Mouse (Mus musculus) brown adipose tissue, adult 24 weeks (tissue): ENCODE measurements around the gene Atp7a. TPM values are rescaled to one million over a fixed set of nuclear protein-coding genes. Genes with fewer than 3 reads are reported as not detected.
"Not testable (repeated sequence)": the region's sequence is repeated elsewhere in the genome, so short reads cannot be mapped to it uniquely, and the experiment has no call there.

Source experiments
- H3K27ac ChIP-seq: fragments of 200-500 bp; replicated peaks from 2 replicates; pipeline ENCODE4 v1.5.1; 2012; ENCODE audit warnings: low read depth, mild to moderate bottlenecking, low read length
- H3K4me1 ChIP-seq: fragments of 200-500 bp; 2 replicates; pipeline ENCODE4 v1.6.1; 2012; ENCODE audit warnings: low read length, mixed read lengths; ENCODE audit not compliant: control insufficient read depth, insufficient read depth, insufficient read length
- H3K4me3 ChIP-seq: fragments of 200-500 bp; 2 replicates; pipeline ENCODE4 v1.5.1; 2012; ENCODE audit warnings: low read depth, mild to moderate bottlenecking, low read length, moderate library complexity; ENCODE audit not compliant: insufficient read depth
- polyA plus RNA-seq: library from polyadenylated mRNA; stranded (reverse); fragments of >200 nt; gene quantifications from 2 replicates; pipeline ENCODE4 v1.2.4, GENCODE M21; 2012; ENCODE audit not compliant: missing spikeins, insufficient read depth, insufficient read length

Atp7a gene
- polyA plus RNA-seq, 1 experiment, result 2.4 TPM

DNA sequence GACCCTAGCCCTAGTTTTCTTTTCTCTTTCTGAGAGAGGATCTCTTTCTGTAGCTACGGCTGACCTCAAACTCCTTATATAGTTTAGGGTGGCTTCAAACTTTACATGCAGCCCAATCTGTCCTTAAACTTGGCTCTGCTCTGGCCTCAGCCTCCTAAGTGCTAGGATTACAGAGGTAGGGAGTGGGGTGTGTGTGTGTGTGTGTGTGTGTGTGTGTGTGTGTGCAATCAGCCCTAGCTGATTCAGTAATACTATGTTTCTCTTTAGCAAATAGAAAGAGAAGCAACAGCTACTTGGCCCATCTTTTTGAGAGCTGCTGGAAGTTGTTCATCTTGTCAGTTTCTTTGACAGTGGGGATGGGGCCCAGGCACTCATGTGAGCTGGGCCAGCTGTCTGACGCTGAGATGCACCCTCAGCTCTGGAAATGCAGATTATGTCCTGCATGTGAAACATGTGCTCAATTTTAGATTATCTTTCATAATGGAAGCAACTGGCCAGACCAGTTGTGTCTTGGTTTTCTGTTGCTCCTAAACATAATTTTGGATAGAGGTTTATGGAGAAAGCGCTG, 10.2 kb downstream of the Atp7a start:
- Histone ChIP-seq H3K4me3 (no peak overlapping the region), H3K4me1 (no peaks in the 10 kb centered on the region; the same call in 1 of the 2 replicates), H3K27ac (no peak overlapping the region)

DNA sequence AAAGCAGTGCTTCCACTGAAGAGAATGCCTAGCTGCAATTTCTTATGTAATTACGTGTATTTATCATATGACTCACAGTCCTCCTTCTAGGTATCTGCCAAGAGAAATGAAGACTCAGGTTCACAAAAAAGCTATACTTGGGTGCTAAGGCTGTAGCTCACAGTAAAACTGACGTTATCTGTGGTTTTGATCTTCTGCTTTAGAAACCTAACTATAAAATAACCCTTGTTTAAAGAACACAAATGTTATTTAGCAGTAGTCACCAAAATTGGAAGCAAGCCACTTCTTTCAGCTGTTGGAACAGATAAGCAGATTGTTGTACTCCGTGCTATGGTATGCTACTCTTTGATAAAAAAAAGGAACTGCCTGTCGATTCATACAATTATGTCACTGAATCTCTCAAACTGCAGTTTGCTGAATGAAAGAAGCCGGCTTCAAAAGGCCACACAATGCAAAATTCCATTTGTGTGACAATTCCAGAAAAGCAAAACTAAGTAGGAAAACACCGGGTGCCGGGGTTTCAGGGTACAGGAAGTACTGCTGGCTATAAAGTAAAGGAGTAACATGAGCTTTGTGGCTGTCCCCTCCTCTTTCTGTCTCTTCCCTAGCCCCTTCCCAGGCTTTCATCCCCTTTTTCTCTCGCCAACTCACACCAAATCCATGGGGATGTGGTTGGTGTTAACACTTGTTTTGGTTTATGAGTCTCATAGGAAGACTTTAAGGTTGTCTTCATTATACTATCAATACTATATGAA, 17.0 kb downstream of the Atp7a start:
- no peak overlapping the region; the same call in 1 of the 2 replicates for H3K27ac ChIP-seq
- H3K4me3 ChIP-seq, result no peak overlapping the region
- no peaks in the 10 kb centered on the region; the same call in 1 of the 2 replicates for H3K4me1 ChIP-seq

DNA sequence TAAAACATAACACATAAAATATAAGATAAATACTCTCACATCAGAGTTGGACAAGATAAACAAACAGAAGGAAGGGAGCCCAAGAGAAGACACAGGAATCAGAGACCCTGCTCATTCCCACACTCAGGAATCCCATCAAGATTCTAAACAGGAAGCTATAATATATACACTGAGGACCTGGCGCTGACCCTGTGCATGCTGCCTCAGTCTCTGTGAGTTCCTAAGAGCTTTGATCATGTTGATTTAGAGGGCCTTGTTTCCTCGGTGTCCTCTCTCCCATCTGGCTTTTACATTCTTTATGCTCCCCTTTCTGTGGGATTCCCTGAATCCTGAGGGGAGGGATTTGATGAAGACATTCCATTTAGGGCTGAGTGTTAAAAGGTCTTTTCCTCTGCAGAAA, 18.4 kb downstream of the Atp7a start:
- H3K4me1 ChIP-seq, result no peaks in the 10 kb centered on the region; the same call in 1 of the 2 replicates
- no peak overlapping the region for H3K4me3 ChIP-seq
- H3K27ac ChIP-seq, result no peak overlapping the region

DNA sequence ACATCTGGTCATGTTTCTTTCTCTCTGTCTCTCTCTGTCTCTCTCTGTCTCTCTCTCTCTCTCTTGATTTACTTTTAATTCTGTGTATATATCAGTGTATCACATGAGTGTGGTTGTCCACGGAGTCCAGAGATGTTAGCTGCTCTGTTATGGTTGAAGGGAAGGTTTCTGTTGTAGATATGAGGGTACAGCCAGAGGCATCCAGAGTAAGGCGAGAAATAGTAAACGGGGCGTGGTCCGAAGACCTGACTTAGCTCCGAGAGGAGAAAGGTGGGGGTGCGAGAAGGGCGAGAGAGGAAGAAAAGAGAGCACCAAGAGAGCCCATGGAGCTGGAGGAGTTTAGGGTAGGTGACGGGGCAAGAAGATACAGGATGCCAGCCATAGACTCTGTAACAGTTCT, 18.9 kb downstream of the Atp7a start:
- Histone ChIP-seq H3K27ac (no peak overlapping the region), H3K4me1 (no peaks in the 10 kb centered on the region; the same call in 1 of the 2 replicates), H3K4me3 (no peak overlapping the region)

DNA sequence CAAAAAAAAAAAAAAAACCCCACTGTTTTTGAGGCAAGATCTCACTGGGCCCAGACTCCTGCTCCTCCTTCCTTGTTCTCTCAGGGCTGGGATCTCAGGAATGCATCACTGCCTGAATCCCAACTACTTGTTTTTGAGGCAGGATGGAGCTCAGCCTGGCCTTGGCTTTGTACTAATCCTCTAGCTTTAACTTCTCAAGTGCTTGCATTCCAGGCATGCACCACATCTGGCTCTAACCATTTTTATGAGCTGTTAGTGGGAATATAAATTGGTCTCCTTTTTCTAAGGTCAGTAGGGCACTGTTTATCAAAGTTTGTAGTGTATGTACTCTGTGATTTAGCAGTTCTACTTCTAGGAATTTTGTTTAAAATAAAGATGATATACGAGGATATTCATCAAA, 21.1 kb downstream of the Atp7a start:
- Histone ChIP-seq H3K27ac (no peak overlapping the region), H3K4me3 (no peak overlapping the region), H3K4me1 (no peaks in the 10 kb centered on the region; the same call in 1 of the 2 replicates)

DNA sequence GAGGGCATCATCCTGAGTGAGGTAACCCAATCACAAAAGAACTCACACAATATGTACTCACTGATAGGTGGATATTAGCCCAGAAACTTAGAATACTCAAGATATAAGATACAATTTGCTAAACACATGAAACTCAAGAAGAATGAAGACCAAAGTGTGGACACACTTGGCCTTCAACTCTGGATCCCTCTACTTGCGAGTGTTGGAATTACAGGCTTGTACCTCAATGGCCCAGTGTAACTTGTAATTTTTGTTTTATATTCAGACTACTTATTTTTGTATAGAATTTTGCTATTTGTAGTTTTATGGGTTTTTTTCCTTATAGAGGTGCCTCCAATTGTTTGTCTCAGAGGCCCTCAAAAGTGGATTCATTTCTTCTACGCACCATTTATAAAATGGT, 50.8 kb downstream of the Atp7a start:
- H3K27ac ChIP-seq, H3K4me3 ChIP-seq, H3K4me1 ChIP-seq: not testable (repeated sequence)

DNA sequence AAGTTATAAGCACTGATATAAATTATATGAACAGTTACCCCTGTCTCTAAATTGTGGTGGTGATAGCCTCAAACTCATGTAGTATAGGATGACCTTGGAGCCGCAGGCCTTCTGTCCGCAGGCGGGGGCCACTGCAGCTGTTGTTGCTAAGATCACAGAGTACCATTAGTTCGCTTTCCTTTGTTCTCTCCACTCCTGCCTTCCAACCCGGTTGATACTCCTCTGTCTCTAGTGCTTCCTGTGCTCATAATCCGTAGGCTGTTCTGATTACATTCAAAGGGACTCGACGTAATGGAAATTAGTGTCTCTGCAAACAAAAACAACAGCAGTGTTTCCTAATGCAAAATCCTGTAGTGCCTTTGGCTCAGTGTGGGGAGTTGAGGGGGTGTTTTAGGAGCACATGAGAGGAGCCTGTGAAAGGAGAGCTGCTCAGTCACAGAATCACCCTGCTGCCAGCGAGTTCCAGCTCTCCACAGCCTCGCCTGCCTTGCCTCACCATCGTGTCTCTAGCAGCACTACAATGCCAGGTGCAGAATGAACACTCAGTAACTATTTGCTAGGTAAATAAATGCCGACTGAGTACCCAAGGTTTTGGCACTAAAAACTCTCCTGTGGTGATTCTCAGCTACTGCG, 53.9 kb downstream of the Atp7a start:
- no peak overlapping the region for H3K4me3 ChIP-seq
- H3K4me1 ChIP-seq, result no peaks in the 10 kb centered on the region
- no peak overlapping the region; the same call in 1 of the 2 replicates for H3K27ac ChIP-seq

DNA sequence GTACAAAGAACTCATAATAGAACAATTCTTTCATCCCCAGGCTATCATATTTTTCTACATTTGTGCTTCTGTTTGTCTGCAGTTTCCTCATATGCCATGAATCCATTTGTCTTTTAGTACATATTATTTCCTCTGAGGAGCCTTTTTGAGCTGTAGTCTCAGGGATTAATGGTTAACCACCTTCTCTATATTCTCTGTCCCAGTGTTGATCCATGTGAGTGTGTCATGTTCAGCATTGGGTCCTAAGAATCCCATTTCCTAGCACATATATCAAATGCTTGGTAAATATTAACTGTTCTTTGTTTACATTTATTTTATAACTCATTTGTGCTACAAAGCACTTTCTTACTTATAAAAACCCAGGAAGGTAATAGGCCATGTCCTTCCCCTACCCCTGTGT, 55.4 kb downstream of the Atp7a start:
- no peak overlapping the region for H3K27ac ChIP-seq
- H3K4me3 ChIP-seq, result no peak overlapping the region
- H3K4me1 ChIP-seq, result no peaks in the 10 kb centered on the region

DNA sequence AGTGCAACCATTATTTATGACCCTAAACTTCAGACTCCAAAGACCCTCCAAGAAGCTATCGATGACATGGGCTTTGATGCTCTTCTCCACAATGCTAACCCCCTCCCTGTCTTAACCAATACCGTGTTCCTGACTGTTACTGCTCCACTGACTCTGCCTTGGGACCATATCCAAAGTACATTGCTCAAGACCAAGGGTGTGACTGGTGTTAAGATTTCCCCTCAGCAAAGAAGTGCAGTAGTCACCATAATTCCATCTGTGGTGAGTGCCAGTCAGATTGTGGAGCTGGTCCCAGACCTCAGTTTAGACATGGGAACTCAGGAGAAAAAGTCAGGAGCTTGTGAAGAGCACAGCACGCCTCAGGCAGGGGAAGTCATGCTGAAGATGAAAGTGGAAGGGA, 58.1 kb downstream of the Atp7a start:
- no peak overlapping the region for H3K27ac ChIP-seq
- H3K4me3 ChIP-seq, result no peak overlapping the region
- no peaks in the 10 kb centered on the region for H3K4me1 ChIP-seq

DNA sequence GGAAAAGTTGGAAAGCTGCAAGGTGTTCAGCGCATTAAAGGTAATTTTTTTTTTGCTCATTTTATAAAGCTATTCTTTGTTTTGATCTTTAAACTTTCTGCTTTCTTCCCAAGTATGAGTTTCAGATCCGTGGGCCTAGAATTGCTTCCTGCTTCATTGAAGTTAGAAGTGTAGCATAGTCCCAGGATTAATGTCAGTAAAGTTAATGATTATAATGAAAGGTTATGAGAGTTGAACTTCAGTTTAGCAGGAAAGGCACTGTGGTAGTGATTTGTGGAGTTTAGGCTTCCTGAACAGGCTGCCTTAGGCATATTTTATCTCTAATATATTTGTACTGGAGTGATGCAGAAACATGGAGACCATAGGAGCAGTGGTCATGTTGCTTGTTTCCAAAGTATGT, 58.5 kb downstream of the Atp7a start:
- no peaks in the 10 kb centered on the region for H3K4me1 ChIP-seq
- no peak overlapping the region for H3K27ac ChIP-seq
- H3K4me3 ChIP-seq, result no peak overlapping the region

DNA sequence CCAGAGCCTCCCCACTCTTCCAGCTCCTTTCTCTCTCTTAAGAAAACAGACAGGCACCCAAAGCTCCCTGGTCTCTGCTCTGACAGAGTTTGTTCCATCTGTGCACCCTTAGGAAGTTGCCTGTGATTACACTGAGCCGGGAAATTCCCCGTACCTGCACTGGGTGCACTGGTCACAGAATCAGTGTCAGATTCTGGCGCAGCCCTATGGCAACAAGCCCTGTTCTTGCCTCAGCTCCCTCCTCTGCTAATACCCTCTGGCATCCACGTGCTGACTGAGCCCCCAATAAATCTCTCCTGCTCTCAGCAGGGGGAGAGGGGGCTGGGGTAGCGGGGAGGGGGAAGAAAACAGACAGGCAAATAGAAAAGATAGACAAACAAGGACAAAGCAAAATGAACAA, 65.9 kb downstream of the Atp7a start:
- no peak overlapping the region for H3K27ac ChIP-seq
- H3K4me1 ChIP-seq, result no peaks in the 10 kb centered on the region
- no peak overlapping the region for H3K4me3 ChIP-seq

DNA sequence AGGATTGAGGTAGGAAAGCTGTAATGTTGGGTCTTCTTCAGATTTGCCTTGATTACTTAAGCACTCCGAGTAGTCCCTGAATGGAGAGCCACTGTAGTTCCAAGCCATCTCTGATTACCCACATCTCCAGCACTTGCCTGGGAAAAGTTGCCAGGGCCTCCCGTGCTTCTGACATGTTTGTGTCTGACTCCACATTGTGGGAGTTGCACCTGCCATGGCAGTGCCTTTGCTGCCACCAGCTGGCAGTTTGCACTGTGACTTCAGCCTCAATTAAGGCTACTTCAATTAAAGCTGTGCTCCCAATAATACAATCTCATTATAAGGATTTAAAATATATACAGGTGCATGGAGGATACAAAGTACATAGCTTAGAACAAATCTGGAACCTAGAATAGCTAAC, 78.4 kb downstream of the Atp7a start:
- no peak overlapping the region for H3K27ac ChIP-seq
- no peaks in the 10 kb centered on the region for H3K4me1 ChIP-seq
- H3K4me3 ChIP-seq, result no peak overlapping the region

DNA sequence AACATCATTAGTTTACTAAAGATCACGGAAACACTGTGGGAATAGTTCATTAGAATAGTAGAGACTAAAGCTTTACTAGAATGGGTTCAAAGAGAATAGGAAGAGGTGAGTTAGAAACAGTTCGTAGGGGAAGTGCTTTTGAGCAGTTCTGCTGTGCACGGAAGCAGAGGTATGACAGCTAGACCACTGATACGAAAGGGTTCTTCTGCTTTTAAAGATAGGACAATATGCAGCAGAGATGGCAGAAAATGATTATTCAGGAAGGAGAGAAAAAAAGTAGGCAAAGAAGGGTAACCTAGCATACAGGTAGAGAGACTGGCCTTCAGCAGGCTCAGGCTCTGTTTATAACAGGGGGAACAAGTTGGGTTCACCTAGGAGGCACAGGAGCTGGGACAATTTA, 86.8 kb downstream of the Atp7a start:
- Histone ChIP-seq H3K27ac (no peak overlapping the region), H3K4me1 (no peaks in the 10 kb centered on the region), H3K4me3 (no peak overlapping the region)

DNA sequence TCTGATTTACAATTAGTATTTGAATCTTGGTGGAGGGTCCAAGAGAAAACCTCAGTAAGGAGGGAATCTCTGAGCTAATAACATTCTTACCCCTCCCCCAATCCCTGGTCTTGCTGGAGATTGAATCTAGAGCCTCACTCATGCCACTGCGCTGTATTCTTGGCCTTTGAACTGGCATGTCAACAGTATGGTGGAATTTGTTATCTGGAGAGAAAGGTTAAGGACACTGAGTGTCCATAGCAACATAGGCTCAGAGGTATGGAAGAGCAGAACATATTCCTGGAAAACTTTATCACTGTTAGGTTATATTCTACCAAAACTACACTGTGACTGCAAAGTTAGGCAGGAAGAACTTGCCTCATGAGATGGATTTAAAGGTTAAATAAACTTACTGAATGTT, 87.6 kb downstream of the Atp7a start:
- no peaks in the 10 kb centered on the region for H3K4me1 ChIP-seq
- H3K27ac ChIP-seq, result no peak overlapping the region
- H3K4me3 ChIP-seq, result no peak overlapping the region

DNA sequence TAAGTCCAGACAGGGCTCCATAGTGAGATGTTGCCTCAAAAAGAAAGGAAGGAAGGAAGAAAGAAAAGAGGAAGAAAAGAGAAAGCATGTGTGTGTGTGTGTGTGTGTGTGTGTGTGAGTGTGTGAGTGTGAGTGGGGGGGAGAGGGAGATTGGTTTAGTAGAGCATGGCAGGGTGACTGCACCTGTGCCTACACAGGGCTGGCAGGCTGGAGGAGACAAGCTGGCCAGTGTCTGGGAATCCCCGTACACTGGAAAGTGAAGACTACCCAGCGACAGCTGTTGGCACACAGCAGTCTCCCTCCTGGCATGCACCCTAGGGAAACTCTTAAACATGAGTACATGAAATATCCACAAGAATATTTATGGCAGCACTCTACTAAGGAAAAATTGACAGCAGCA, 95.7 kb downstream of the Atp7a start:
- H3K4me1 ChIP-seq, result no peaks in the 10 kb centered on the region
- no peak overlapping the region for H3K27ac ChIP-seq
- H3K4me3 ChIP-seq, result no peak overlapping the region

DNA sequence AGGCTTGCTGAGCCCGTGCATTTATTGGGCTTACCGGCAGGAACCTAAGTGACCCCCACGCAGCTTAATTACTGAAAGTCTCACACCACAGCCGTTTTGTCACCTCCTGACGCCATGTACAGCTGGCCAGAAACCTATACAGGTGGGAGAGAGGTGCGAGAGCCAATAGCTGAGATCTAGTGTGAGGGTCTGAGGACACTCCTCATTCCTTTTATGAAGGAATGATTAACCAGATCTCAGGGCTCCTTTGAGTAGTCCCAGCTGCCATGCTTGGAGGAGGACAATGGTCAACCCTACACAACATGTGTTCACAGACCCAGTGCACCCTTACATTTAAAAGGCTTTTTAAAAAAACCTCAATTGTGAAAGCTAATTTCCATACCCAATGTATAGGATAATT, 101.2 kb downstream of the Atp7a start:
- Histone ChIP-seq H3K4me1 (no peaks in the 10 kb centered on the region), H3K4me3 (no peak overlapping the region), H3K27ac (no peak overlapping the region)
